Mouse (Mus musculus): ENCODE data around the gene Alx3. TPM values are rescaled to one million over a fixed set of nuclear protein-coding genes. Genes with fewer than 3 reads are reported as not detected.

Gene Alx3
- polyA plus RNA-seq, 1 experiment = 1.4 TPM

GRCm38 (mm10) chr3:107597134-107597533 is 2.3 kb downstream of the Alx3 start:
- TF ChIP-seq POLR2A (IDR thresholded peaks at IDR 0.05; ENCODE audit: extremely low read depth, insufficient read depth, low read length) (no peak), CTCF (IDR thresholded peaks at IDR 0.05; ENCODE audit: extremely low read depth, insufficient read depth, low read length) (no peak)
- Histone ChIP-seq H3K27ac (ENCODE audit: insufficient read depth, low read length) (no peak overlapping the region), H3K4me3 (ENCODE audit: insufficient read depth, low read length) (no peak overlapping the region), H3K4me1 (ENCODE audit: control insufficient read depth, insufficient read depth, low read length) (no peaks in the 10 kb centered on the region)

- TF ChIP-seq POLR2A (IDR thresholded peaks at IDR 0.05; ENCODE audit: extremely low read depth, insufficient read depth, low read length) (no peak), CTCF (IDR thresholded peaks at IDR 0.05; ENCODE audit: extremely low read depth, insufficient read depth, low read length) (no peak)
These were observed 3.0 kb downstream of the Alx3 start for GRCm38 (mm10) chr3:107597586-107598389.

GRCm38 (mm10) chr3:107600127-107600526 is 5.3 kb downstream of the Alx3 start:
- no peak overlapping the region for H3K27ac ChIP-seq (ENCODE audit: insufficient read depth, low read length)
- no peak overlapping the region for H3K4me3 ChIP-seq (ENCODE audit: insufficient read depth, low read length)
- no peaks in the 10 kb centered on the region for H3K4me1 ChIP-seq (ENCODE audit: control insufficient read depth, insufficient read depth, low read length)
- TF ChIP-seq POLR2A (IDR thresholded peaks at IDR 0.05; ENCODE audit: extremely low read depth, insufficient read depth, low read length) (no peak), CTCF (IDR thresholded peaks at IDR 0.05; ENCODE audit: extremely low read depth, insufficient read depth, low read length) (no peak)

More at GRCm38 (mm10) chr3:107597586-107598389, 3.0 kb downstream of the Alx3 start:
- H3K4me3 ChIP-seq (ENCODE audit: insufficient read depth, low read length) = no peak overlapping the region
- H3K4me1 ChIP-seq (ENCODE audit: control insufficient read depth, insufficient read depth, low read length) = no peaks in the 10 kb centered on the region
- H3K27ac ChIP-seq (ENCODE audit: insufficient read depth, low read length) = no peak overlapping the region

- peak; percentile 77 for TF ChIP-seq CTCF (IDR thresholded peaks at IDR 0.05; ENCODE audit: extremely low read depth, insufficient read depth, low read length)
- no peak for TF ChIP-seq POLR2A (IDR thresholded peaks at IDR 0.05; ENCODE audit: extremely low read depth, insufficient read depth, low read length)
- no peak overlapping the region for H3K4me3 ChIP-seq (ENCODE audit: insufficient read depth, low read length)
- H3K4me1 ChIP-seq (ENCODE audit: control insufficient read depth, insufficient read depth, low read length) = no peaks in the 10 kb centered on the region
- H3K27ac ChIP-seq (ENCODE audit: insufficient read depth, low read length) = no peak overlapping the region
These were observed 10.5 kb downstream of the Alx3 start for GRCm38 (mm10) chr3:107605304-107605703.

GRCm38 (mm10) chr3:107607221-107607620 is 12.4 kb downstream of the Alx3 start:
- Histone ChIP-seq H3K4me1 (ENCODE audit: control insufficient read depth, insufficient read depth, low read length) (no peaks in the 10 kb centered on the region), H3K4me3 (ENCODE audit: insufficient read depth, low read length) (no peak overlapping the region), H3K27ac (ENCODE audit: insufficient read depth, low read length) (no peak overlapping the region)
- TF ChIP-seq CTCF (IDR thresholded peaks at IDR 0.05; ENCODE audit: extremely low read depth, insufficient read depth, low read length) = no peak
- no peak for TF ChIP-seq POLR2A (IDR thresholded peaks at IDR 0.05; ENCODE audit: extremely low read depth, insufficient read depth, low read length)

- TF ChIP-seq POLR2A (IDR thresholded peaks at IDR 0.05; ENCODE audit: extremely low read depth, insufficient read depth, low read length) (no peak), CTCF (IDR thresholded peaks at IDR 0.05; ENCODE audit: extremely low read depth, insufficient read depth, low read length) (no peak)
- Histone ChIP-seq H3K27ac (ENCODE audit: insufficient read depth, low read length) (no peak overlapping the region), H3K4me1 (ENCODE audit: control insufficient read depth, insufficient read depth, low read length) (no peaks in the 10 kb centered on the region), H3K4me3 (ENCODE audit: insufficient read depth, low read length) (no peak overlapping the region)
These were observed 14.0 kb downstream of the Alx3 start for GRCm38 (mm10) chr3:107608808-107609207.

- Histone ChIP-seq H3K27ac (ENCODE audit: insufficient read depth, low read length) (no peak overlapping the region), H3K4me1 (ENCODE audit: control insufficient read depth, insufficient read depth, low read length) (no peaks in the 10 kb centered on the region), H3K4me3 (ENCODE audit: insufficient read depth, low read length) (no peak overlapping the region)
- no peak for TF ChIP-seq CTCF (IDR thresholded peaks at IDR 0.05; ENCODE audit: extremely low read depth, insufficient read depth, low read length)
- no peak for TF ChIP-seq POLR2A (IDR thresholded peaks at IDR 0.05; ENCODE audit: extremely low read depth, insufficient read depth, low read length)
These were observed 14.5 kb downstream of the Alx3 start for GRCm38 (mm10) chr3:107609376-107609775.

GRCm38 (mm10) chr3:107611394-107611793 is 16.6 kb downstream of the Alx3 start:
- TF ChIP-seq POLR2A (IDR thresholded peaks at IDR 0.05; ENCODE audit: extremely low read depth, insufficient read depth, low read length) = no peak
- TF ChIP-seq CTCF (IDR thresholded peaks at IDR 0.05; ENCODE audit: extremely low read depth, insufficient read depth, low read length) = no peak
- H3K27ac ChIP-seq (ENCODE audit: insufficient read depth, low read length) = no peak overlapping the region
- H3K4me3 ChIP-seq (ENCODE audit: insufficient read depth, low read length) = no peak overlapping the region
- H3K4me1 ChIP-seq (ENCODE audit: control insufficient read depth, insufficient read depth, low read length) = no peaks in the 10 kb centered on the region

- Histone ChIP-seq H3K27ac (ENCODE audit: insufficient read depth, low read length) (no peak overlapping the region), H3K4me3 (ENCODE audit: insufficient read depth, low read length) (no peak overlapping the region), H3K4me1 (ENCODE audit: control insufficient read depth, insufficient read depth, low read length) (no peaks in the 10 kb centered on the region)
- TF ChIP-seq POLR2A (IDR thresholded peaks at IDR 0.05; ENCODE audit: extremely low read depth, insufficient read depth, low read length) (no peak), CTCF (IDR thresholded peaks at IDR 0.05; ENCODE audit: extremely low read depth, insufficient read depth, low read length) (peak; percentile 93)
These were observed 18.2 kb downstream of the Alx3 start for GRCm38 (mm10) chr3:107612902-107613525.

- no peak for TF ChIP-seq CTCF (IDR thresholded peaks at IDR 0.05; ENCODE audit: extremely low read depth, insufficient read depth, low read length)
- TF ChIP-seq POLR2A (IDR thresholded peaks at IDR 0.05; ENCODE audit: extremely low read depth, insufficient read depth, low read length) = no peak
These were observed 23.0 kb downstream of the Alx3 start for GRCm38 (mm10) chr3:107617800-107618199.

More at GRCm38 (mm10) chr3:107617800-107618199, 23.0 kb downstream of the Alx3 start:
- Histone ChIP-seq H3K27ac (ENCODE audit: insufficient read depth, low read length) (no peak overlapping the region), H3K4me1 (ENCODE audit: control insufficient read depth, insufficient read depth, low read length) (no peaks in the 10 kb centered on the region), H3K4me3 (ENCODE audit: insufficient read depth, low read length) (no peak overlapping the region)
